Mouse (Mus musculus) activated CD4-positive, CD25-positive, alpha-beta regulatory T cell, adult 4 months (primary cell): ENCODE data around the gene 1700015F17Rik. TPM values are rescaled to one million over a fixed set of nuclear protein-coding genes. Genes with fewer than 3 reads are reported as not detected.

Experiments
- ATAC-seq: one replicate; pipeline ENCODE4 v1.8.0; 2017
- polyA plus RNA-seq, 2 experiments: library from polyadenylated mRNA; unstranded; fragments of 100-300 nt; shearing (Covaris generic); gene quantifications; one replicate each; pipeline ENCODE4 v1.2.1; 2017

The 1700015F17Rik gene
- under 1 TPM in 1 of 2 experiments, not detected in 1; 0.77 TPM for polyA plus RNA-seq

DNA sequence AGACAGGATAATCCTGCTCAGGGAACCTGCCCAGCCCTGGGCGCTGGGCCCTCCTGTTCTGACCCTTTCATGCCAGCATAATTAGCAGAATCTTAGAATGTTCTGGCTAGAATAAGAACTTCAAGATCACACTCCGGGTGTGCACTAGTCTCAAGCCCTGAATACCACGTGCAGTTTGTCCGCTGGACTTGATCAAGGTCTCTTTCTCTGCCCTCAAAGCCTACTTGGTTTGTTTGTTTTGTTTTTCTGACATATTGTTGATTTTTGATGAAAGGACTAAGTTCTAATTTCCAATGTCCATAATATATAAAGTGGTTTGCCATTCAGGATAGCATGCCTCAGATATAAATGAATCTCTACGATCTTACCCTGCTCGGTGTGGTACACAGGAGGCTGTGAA, at the start of gene 1700015F17Rik:
Gene 1700015F17Rik (minus strand): TSS at position 101 of the 400 bp plus-strand sequence.
- no peak for ATAC-seq

DNA sequence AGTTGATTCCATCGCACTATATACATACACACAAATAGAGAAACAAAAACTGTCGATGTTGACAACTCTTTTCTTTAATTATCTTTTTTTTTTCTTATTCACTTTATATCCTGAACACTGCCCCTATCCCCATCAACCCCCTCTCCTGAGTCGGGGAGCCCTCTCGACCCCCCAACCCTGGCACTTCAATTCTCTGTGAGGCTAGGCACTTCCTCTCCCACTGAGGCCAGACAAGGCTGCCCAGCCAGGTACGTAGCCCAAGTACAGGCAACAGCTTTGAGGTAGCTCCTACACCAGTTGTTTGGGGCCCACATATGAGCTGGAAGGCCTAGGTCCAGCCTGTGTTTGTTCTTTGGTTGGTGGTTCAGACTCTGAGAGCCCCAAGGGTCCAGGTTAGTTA, 36.5 kb upstream of the 1700015F17Rik start:
- no peak for ATAC-seq

DNA sequence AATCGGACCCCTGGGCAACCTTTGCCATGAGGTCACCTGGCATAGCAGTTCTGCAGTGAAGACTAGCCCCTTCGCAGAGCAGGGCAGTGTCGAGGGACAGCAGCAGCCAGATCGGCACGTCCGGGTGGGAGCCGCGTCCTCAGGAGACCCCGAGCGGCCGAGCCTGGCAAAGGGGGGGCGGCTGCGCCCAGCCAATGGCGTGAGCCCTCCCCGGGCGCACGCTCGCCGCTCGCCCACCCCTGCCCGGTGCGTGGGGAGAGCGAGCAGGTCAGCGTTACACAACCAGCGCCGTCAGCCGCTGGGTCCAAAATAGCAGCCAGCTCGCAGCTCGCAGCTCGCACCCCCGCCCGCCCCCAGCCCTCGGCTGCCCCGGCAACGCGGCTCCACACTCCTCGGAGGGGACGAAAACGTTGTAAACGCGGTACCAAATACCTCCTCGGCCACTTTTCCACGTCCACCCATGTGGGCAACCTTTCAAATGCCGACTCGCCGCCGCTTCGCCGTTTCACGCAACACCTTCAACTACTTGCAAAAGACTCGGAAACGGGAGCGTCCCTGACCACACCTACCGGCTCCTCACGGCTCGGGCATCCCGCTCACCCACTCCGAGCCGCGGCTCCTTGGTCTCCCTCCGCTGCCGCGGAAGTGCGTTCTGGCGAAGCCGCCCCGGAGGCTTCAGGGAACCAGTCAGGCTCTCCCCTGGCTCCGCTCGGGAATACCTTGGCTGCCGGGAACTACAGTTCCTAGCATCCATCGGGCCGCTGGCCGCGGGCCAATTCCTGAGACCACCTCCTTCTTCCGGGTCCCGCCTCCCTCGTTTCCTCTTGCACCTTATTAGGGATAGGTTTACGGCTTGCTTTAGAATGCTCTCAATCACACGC, 35.5 kb upstream of the 1700015F17Rik start, which contains the start of gene Cldn12:
Gene Cldn12 (minus strand): TSS at position 763 of the 881 bp plus-strand sequence.
- ATAC-seq, result peak; percentile 74

DNA sequence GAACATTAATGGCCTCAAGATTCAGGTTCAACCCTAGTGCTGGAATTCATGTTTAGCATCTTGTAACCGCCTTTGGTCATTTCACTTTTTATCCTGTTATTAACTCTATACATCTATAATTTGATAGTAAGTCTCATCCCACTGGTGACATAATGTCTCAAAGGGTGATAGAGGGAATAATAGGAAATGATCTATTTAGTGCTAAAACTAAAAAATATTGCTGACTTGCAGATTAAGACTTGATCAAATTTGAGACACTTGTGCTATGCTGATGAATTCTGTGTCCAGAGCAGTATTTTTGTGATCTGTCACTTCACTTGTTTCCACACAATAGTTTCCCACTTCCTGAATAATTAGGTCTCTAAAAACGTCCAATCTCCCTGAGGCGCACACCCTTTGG, 32.5 kb upstream of the 1700015F17Rik start:
- ATAC-seq, result no peak

DNA sequence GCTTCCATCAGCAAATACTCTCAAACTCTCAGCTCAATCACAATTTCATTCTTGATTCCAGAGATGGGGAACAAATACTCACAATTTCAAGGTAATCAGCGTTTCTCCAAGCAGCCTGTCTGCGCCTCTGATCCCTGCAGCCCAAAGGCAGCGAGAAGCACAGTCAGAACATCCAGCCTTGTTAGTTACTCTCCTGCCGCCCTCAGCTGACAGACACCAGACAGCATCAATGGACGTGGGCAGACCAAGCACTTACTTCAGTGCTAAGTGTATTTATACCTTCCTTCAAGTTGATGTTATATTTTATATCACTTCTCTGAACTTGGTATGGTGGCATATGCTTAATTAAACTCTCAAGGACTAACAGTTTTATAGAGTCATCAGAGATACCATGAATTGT, 32.0 kb upstream of the 1700015F17Rik start:
- ATAC-seq, result no peak

DNA sequence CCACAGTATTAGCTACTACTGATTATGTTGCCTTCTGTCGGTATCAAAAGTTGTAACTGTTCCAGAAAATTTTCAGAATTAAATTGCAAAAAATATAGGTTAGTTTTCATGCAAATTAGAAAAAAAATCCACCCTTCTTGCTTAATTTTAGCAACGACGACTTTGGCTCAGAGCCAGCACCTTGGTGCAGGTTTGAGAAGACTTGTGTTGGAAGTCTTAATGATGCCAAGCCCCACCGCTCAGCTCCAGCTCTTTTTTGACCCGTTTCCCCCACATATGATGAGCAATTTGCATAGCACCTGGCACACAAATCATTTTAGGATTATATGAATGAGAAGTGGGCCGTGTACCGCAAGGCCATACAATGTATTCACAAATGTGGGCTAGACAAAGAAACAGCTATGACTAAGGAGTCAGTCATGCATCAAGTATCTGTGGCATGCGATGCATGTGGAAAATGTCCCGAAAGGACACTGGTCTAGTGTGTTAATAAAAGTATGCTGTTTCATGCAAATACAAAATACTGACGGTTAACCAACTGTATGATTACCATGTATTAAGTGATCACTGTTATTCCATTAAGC, 31.5 kb upstream of the 1700015F17Rik start:
- ATAC-seq, result no peak

DNA sequence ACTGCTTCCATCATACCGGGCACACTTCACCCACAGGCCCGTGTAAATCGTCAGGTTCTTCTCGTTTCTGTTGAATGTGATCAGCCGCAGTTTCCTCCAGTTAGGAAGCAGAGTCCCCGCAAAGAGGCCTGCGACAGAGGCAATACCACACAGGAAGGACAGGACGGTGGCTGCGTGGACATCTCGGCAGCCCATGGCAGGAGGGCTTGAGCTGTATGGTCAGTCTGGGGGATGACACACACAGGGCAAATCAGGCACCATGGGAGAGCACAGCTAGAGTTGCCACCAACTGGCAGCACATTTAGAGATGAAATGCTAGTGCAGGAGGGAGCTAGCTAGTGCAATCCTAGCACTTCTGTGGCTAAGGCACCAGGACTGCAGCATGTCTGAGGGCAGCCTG, 29.3 kb upstream of the 1700015F17Rik start:
- no peak for ATAC-seq

DNA sequence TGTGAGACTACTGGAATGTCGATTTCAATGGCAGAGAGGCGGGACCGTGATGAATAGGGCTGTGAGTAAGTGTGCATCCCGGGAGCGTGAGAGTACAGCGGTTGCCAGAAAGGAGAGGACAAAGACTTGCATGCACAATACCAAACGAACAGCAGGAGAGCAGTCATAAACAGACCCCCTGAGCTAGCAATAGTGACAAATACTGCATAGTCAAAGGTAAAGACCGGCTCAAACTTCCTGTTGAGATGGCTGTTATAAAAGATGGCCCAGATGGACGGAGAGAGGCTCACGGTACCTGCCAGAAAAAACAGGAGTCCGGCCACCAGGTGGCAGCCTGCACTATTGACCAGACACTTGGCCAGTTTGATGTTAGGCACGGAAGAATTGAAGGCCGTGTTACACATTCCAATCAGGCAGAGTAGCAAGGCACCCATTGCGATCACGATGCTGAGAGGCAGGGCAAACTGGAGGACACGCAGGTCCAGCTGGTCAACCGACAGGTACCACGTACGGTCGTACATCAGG, 28.8 kb upstream of the 1700015F17Rik start:
- peak; percentile 26 for ATAC-seq

DNA sequence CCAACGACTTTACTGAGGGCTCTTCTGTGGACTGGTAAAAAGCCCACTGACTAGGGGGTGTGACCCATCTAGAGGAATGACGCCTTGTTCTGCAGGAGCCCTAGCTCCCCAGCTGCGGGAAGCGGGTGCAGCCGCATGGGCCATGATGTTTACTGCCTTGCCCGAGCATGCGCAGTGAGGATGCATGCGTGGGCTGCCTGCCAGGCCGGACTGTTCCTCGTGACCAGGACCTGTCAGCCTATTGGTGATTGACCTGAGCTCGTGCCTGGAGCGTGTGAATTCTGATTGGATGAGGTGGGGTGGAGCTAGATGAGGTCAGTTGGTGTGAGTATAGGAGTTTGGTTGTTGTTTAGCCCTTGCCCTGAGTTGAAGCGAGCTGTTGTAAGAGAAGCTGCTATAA, 25.5 kb upstream of the 1700015F17Rik start:
- ATAC-seq, result no peak

DNA sequence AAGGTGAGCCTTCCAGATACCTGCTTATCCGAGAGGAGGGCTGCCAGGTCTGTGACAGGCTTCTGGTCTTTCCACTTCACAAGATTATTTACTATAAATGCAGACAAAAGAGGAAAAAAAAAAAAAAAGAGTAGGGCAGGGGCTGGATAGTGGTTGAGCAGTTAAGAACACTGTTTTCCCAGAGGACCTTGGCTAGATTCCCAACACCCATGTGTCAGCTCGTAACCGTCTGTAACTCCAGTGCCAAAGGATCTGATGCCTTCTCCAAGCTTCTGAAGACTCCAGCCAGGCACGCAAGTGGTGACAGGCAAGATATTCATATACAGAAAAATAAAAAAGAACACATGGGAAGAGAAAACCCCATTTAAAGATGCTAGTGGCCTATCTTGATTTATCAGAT, 24.4 kb upstream of the 1700015F17Rik start:
- ATAC-seq, result no peak

DNA sequence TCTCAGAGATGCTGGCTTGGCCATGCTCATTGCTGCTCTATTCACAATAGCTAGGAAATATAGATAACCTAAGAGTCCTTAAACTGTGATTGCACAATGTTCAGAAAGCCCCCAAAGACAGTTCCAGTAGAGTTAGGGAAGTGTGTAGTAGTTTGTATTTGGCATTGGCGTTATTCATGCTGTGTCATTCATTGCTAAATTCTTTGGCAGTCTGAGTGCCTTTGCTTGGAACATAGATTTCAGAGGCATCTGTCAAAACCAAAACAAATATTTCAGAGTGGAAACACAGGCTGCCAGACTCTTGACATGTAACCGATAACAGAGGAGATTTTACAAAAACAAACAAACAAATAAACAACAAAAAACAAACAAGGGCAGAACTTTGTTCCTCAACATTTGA, 22.6 kb upstream of the 1700015F17Rik start:
- ATAC-seq, result no peak

DNA sequence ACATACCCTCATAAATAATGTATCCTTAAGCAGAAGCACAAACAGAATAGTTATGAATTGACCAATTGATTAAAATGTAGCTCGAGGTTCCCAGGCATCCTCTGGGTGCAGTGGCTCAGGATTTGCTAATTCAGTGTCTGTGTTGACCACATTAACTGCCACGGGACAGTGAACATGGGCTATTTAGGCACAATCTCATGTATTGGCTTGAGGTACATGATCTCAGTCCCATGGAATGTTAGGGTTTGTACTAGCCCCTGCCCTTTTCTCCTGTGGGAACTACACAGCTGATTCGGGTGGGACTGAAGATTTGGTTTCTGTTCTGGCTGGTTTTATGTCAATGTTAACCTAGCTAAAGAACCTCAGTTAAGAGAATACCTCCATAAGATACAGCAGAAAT, 17.4 kb upstream of the 1700015F17Rik start:
- ATAC-seq, result no peak

DNA sequence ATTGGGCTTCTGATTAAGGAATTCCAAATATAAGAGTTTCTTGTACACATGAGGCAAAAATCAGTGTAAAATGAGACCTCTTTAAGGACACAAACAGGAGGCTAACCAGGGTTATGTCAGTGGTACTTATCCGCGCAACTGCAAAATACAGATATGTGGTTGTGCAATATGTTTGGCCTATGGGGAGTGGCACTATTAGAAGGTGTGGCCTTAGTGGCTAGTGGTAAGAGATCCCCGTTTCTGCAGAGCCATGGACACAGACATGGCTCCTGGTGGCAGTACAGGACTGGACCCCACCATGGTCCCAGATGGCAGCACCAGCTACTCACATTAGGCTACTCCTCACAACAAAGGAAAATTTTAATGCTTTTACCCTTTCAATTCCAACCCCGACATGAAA, 16.1 kb upstream of the 1700015F17Rik start:
- no peak for ATAC-seq

DNA sequence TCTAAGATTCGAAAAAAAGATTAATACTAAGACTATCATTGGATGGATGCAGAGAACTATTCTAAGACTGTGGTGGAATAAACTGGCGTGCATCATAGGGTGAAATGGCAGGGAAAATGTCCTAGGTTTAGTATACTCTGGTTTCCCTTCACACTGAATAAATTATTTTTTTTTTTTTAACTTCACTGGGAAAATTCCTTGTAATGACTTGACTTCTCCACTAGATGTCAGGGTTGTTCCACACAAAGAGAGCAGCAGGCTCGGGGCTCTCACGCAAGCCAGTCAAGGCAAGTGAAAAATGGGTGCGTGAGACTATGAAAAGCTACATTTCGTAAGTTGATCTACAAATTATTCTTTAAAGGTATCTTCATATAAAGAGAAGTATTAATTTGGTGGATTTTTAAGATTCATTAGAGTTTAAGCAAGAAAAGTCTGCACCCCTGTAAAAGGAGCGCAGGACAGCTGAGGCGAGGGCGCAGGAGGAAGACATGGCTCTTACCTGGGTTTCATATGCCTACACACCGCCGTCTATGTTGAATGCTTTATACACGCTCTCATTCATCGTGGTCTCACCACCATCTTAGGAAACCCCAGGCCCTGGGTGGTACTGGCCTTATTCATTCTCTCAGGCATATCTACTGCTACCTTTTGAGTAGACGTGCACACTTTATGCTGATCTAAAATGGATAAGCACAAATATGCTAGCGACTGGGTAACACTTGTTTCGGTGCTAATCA, 15.5 kb upstream of the 1700015F17Rik start:
- ATAC-seq, result peak; percentile 47

DNA sequence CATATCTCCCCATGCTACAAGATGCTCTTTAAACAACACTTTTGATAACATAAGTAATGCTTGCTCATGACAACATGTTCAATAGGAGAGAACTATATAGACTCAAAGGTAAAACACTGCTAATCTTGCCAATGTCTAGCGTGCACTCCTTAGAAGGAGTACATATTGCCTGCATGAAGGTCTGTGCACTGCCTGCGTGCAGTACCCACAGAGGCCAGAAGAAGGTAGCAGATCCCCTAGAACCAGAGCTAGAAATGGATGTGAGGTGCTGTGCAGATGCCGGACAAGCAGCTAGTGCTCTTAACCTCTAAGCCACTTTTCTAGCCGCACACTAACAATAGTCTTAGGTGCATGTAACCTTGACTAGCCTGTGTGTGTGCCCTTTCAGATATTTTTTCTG, 13.2 kb upstream of the 1700015F17Rik start:
- ATAC-seq, result no peak

DNA sequence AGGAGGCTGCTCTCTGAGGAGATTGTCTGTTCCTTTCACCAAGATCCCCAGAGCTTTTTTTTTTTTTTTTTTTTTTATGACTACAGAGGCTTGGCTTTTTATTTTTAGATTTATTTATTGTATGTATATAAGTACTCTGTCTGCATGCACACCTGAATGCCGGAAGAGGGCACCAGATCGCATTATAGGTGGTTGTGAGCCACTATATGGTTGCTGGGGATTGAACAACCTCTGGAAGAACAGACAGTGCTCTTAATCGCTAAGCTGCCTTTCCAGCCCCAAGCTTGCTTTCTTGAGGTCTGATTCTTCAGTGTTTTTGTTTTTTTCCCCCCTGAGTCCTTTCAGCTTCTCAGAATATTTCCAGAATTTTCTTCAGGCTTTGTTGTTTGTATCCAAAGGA, 7.1 kb upstream of the 1700015F17Rik start:
- no peak for ATAC-seq

DNA sequence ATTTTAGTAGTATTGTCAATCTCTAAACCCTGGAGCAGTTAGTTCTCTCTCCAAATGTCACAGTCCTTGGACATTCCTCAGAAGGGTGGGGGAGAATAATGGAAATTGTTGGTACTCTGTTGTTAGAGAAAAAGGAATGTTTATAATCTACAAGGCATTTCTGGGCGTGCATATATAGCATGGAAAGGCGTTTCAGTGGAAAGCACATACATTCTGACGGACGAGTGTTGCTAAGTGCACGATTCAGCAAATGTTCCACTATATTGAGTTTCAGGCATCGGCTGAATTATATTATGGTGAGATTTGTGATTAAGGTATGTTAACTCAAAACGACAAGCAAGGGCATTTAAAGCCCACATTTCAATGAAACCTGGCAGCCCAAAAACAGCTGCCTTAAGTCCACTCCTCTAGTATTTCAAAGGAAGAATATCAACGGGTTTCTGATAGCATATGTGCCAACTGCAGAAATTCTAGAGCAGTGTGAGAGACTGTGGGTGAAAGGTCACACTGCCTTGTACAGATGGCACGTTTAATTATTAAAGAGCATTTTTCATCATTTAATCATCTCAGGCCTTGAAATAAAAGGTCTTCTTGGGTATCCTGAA, 4.4 kb upstream of the 1700015F17Rik start:
- no peak for ATAC-seq

DNA sequence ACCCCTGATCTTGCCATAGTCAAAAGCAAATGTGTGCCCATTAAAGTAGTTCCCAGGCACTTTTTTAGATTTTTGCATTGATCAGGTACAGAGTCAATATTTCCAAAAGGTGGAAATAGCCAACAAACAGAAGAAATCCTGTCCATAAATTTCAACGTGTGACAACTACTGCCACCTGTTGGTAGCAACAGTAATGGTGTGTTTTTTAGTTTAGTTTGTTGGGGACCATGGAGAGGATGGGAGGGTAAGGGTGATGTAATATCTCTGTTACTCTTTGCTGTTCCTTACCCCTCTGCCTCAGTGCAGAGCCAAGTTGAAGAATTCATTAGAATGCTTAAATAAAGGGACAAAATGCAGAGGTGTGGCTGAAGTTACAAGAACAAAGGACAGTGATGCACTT, 2.7 kb upstream of the 1700015F17Rik start:
- no peak for ATAC-seq

DNA sequence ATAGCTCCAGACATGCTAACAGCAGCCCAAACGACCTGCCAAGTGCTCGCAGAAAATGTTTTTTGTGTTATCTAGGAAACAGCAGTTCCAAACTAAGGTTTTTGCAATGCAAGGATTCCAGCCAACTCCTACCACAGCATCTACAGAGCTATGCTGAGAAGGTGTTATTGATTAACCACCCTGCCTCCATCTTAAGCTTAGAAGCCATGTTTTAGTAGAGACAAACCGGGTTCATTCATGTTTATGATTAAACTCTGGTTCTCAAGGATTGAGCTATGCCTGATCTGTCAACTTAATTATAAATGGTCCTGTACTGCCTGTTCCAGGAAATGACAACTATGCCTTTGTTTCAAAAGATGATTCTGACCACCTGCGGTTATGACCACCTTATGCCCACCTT, 2.8 kb downstream of the 1700015F17Rik start:
- no peak for ATAC-seq

DNA sequence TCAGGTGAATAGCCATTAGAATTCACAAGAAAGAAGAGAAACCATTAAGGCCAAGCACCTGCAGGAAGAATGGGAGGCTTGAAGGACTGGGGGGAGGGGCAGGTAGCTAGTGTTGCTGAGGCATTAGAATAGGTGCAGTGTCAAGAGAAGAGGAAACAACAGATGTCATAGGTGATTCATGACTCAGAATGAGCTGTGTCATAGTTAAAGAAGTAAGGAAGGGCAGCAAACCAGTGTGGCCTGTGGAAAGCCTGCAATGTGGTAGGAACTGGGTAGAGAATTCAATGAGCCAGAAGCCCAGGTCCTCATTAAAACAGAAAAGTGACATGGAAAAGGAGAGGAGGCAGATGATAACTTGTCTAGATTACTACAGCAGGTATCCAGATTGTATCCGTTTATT, 13.7 kb downstream of the 1700015F17Rik start:
- no peak for ATAC-seq

DNA sequence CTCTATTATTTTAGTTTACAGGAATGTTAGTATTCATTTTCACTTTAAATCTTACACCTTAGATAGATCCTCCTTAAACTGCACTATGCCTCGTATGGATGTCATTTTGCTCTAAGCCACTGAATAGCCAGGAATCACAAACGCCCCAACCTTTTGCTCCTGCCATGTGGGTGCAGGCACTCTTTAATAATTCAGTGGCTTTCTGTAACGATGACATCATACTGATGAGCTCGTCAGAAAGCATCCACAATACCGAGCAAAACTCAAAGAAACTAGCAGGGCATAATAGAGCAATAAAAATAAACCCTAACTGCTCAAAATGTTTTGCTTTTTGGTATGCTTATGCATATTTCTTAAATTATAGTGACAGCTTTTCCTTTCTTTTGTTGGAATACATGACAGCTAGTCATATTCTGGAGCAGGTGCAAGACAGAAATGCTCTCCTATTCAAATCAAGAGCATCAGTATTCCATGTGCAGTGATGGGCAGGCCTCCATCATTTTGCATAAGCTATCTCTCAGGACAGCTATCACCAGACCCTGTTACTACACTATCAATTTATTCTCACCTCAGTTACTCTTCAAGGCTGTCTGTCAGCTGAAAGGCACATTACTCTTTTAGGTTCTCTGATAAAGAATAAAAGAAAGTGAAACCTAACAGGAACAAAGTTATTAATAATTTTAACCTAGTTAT, 47.1 kb downstream of the 1700015F17Rik start:
- ATAC-seq, result no peak

DNA sequence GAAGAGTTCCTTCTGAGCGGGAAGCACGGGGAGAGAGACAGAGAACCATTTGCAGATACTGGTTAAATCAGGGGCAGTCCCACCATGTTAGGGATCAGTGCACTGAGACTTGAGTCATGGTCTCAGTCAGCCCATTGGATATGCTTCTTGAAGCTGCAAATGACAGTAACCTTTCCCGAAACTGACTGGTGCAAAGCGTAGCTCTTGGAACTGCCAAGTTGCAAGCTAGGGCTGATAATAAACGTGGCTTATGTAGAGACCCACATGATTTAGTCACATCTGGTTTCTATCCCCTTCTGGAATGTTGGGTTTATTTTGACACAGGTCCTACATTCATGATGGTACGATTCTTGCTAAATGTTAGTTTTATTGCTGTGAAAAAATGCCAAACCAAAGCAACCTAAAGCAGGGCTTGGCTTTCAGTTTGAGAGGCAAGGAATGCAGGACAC, 55.2 kb downstream of the 1700015F17Rik start:
- ATAC-seq, result no peak
